Mouse (Mus musculus): ENCODE results near the gene 4931409K22Rik.

4931409K22Rik gene

DNA sequence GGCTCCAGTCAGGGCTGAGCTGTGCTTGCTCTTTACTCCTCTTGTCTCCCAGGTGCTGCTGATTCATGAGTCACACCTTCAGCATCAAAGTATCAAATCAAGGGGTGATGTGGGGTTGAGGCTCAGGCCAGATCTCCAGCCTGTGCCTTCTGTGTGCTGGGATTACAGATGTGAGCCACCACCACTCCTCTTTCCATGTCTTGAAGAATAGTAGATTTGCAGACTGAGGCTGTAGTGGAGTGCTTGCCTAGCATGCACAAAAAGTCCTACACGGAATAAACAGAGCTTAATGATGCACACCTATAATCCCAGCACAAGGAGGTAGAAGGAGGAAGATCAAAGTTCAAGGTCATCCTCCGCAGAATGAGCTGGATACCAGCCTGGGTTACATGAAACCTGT lies at the start of gene 4931409K22Rik:
4931409K22Rik (minus strand) TSS at position 101 of the 400 bp plus-strand sequence.
- DNase-seq, result no peak

DNA sequence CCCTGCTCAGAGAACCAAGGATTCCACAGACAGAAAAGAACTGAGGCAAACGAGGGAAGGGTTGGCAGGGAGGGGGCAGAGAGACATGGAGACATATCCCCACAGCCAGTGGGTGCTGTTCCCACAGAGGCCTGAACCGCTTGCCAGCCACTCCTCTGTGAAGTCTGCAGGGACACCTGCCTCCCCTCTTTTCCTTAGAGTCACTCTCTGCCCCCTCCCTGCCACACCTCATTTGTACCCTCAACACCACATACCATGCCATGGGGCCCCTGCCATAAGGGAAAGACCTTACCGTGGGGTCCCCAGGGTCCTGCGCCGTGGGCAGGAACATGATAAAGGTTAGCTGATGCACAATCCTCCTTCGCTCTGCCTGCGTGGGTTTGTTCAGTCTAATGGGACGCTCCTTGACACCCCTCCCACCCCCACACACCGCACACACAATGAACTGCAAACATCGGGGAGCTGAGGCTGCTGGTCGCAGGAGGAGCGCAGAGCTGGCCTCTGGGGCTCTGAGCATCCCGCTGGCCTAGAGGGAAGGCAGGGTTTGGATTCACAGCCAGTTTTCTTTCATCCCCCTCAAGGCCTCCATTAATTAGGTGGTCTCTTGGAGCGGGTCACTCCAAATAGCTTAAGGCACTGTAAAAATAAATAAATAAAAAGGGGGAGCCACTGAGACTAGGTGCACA lies 49.5 kb upstream of the 4931409K22Rik start:
- no peak for DNase-seq

DNA sequence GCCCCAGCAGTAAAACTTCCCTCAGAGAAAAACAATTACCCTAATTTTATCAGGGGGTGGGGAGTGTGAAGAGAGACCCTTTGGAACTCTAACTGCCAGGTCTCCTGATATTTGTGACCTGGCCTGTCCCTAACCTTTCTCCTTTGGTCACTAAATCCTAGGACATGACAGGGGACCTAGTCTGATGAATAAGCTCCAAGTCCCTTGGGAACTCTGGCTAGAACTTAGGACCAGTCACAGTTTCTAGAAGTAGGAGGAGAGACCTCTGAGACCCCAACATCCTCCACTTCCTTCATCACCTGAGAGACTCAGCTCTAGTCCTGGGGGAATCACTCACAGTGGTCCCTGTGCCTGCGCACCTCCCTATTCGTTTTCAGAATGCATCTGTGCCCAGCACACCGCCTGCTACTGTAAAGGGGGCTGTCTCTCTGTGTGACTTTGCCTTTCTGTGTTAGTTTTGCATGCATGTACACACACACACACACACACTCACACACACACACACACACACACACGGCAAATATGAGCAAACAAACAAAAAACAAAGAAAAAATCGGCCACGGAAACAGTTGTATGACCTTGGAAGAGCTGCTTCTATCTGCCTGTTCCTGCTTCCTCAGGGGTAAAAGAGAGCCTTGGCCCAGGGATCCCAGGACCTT lies 48.8 kb upstream of the 4931409K22Rik start:
- DNase-seq, result no peak

DNA sequence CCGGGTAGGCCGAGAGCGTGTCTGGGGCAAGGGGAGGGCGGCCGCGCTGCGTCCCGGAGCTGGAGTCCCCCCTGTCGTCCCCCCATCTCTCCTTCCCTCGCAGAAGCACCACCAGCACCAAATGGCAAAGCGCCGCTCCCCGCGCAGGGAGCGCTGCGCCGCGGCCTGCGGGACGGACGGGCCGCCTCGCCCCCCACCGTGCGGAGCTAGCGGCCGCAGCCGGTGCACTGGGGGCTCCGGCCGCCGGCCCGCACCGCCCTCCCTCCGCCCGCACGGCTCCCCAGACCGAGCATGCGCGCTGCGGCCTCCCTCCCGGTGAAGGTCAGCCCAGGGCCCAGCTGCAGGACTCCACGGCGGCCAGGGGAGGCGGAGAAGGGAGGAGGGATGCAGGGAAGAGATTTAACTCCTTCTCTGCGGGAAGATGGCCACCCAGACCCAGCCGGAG lies 48.1 kb upstream of the 4931409K22Rik start:
- peak; percentile 77 for DNase-seq

DNA sequence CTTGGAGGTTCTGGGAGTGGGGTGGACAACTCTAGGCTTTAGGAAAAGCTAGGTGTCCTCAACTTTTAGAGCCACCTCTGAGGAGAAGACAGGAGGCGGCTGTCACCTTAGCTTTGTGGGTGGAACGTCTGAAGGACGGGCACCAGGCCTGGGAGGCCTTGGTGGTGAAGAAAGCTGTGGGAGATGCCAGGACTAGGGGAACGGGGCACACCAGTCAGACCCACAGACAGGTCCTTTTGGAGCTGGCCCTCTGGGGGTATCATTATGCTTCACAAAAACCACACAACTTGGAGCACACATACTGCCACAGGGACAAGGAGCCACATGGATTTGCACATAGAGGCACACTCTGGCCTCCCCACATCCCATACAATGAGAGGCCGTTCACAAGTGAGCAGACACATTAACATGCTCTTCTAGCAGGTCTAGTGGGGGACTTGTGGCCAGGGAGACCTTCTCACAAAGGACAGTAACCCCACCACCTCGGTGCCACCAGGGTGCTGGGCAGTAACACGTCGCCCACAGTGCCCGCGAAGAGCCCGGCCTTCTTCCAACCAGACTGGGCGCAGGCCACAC lies 47.6 kb upstream of the 4931409K22Rik start:
- DNase-seq, result no peak

DNA sequence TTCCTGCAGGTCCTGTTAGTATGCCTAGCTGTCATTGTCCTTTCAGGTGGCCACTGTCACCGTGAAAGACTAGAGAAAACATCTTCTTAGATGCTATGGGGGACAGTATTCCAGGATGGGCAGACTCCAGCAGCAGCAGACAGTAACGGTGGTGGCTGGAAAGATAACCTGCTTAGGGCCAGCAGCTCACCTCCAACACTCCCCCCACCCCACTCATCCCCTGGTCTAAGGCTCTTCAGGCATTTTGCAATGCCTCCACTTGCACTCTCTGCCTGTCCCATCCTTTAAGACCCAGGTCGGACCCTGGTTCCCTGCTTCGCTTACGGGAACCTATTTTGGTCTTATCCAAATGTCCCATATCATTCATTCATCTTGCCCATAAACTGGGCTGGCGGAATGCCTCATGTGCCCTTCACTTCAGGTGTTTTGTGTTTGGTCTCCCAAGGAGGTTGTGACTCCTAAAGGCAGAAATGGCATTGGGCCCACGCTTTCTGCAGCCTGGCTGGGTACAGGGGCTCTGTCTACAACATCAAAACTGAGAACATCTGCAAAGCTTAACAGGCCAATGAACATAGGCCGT lies 46.9 kb upstream of the 4931409K22Rik start:
- no peak for DNase-seq

DNA sequence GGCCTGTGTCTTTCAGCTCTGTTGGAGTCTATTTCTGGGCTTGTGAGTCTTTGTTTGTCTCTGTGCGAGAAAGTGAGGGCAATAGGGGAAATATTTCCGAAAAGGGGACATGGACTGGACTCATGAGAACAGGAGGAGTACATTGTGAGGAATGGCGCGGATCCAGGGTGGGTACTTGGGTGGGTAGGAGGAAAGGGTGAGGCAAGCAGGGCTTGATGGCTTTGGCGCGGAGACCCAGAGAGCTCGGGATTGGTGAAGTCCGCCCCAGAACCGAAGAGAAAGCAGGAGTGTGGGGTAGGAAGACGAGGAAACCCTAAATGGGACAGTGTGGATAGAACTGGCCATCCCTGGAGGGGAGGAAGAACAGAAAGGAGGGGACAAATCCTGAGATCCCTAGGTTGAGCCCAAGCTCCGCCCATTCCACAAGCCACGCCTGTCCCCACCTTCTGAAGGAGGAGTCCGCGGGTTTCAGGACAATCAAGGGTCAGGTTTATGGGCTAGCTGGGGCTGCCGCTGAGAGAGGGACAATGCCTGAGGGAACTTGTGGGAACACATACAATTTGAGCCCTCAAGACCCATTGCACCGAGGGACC lies 46.2 kb upstream of the 4931409K22Rik start:
- peak; percentile 79 for DNase-seq

DNA sequence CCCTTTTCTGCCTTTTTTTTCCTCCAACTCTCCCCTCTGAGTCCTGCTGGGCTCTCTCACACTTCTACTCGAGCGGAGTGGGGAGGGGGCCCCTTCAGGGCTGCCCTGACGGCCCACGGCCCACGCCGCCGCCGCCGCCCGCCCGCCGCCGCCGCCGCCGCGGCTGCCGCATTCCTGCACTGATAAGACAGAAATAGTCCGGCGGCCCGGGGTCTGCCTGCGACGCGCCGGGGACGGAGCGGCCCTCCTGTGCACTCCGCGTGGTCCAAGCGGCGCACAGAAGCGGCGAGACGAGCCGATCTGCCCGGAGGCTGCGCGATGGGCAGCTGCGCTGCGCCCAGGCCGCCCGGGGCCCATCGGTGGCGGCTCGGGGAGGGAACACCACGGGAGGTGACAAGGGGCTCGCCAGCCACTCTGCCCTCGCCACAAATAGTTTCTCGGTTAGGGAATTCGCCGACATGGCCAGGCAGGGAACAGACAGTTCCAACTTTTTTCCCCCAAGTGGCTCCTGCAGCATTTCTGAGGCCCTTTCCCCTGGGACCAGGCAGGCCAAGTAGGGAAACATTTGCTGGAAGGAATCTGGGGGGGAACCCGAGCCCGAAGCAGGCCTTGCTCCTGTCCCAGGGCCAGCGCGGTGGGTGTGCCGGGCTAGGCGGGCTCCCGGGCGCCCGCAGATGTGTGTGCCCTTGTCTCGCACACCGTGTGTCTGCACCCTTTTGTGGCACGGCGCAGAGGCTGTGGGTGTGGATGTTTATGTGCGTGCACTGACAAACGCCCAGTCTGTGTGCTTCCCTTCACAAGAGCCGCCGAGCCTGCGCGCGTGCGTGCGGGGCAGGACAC lies 45.5 kb upstream of the 4931409K22Rik start:
- DNase-seq, result peak; percentile 56

DNA sequence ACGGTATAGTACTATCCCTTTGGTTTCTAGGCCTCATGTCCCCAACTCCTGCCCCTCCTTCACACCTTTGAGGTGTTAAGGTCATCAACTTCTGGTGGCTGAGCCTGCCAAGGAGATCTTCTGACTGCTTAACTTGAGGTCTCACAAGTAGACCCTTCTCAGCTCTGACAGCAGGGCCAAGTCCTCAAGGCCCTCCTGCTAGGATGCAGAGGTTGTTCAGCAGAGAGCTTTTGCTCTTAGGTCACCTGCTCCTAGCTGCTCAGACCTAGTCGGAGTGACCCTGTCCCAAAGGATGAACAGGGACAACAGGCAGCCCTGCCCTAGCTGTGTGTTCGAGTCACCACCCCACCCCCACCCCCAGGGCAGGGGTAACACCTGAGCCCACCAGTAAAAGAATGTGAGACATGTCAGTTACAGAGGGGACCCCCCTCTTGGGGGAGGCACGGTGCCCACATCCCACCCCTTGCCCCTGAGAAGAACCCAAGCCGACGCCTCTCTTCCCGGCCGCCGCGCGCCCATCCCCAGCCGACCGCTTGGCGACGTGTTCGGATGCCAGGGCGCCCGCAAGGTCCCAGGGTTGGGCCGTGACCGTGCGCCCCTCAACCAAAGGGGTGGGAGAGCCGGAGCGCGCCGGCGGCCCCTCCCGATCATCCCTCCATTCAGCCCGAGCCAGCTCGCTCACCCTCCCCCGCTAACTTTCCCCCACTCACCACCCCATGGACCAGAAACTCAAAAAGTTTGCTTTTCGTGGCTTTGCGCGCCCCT lies 44.6 kb upstream of the 4931409K22Rik start:
- DNase-seq, result no peak

DNA sequence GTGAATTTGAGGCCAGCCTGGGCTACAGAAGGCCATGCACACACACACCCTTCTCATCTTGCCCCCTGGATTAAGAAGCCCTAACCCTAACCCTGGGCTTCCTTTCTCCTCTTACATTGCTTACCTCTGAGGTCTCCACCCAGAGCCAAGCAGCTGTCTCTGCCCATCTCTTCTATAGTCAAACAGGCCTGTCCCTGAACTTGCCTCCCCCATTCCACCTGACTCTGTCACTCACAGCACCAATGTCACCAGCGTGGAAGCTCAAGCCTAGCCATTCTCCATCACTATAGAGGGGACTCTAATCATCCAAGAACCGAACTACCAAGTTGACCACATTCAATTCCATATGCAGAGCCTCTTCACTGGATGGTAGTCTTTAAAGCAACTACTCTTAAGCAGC lies 43.6 kb upstream of the 4931409K22Rik start:
- DNase-seq, result no peak

DNA sequence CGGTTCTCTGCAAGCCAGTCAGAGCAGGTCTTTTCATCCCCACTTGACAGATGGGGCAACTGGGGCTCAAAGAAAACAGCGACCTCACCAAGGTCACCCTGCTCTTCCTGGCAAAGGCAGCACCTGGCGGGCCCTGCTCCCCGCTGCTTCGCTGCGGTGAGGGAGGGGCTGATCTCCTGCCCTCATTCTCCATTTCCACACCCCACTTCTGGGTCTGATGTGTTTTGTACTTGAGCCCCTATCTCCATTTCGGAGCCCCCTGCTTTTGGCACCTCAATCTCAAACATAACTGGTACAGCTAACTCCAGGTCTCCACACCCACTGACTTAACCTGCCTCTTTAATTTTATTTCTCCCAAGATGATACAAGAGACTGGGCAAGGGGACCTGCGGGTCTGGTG lies 42.5 kb upstream of the 4931409K22Rik start:
- DNase-seq, result no peak

DNA sequence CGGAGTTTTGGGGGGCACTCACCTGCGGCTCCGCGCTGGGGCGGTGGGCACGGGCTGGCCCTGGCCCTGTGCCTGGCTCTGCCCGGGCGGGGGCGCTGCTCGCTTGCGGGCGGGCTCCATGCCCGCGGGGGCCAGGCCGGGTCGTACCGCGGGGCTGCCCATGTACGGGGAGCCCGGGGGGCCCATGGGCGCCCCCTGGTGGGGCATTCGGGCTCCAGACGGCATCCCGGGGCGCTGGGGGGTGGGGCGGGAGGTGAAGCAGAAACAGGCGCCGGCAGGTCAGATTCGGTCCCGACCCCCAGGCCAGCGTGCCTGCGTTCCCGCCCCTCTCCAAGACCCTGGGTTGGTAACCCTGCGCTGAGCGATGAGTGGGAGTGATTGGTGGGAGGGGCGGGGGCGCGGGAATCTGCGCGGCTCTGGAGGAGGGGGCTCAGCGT lies 42.0 kb upstream of the 4931409K22Rik start:
- DNase-seq, result peak; percentile 51

DNA sequence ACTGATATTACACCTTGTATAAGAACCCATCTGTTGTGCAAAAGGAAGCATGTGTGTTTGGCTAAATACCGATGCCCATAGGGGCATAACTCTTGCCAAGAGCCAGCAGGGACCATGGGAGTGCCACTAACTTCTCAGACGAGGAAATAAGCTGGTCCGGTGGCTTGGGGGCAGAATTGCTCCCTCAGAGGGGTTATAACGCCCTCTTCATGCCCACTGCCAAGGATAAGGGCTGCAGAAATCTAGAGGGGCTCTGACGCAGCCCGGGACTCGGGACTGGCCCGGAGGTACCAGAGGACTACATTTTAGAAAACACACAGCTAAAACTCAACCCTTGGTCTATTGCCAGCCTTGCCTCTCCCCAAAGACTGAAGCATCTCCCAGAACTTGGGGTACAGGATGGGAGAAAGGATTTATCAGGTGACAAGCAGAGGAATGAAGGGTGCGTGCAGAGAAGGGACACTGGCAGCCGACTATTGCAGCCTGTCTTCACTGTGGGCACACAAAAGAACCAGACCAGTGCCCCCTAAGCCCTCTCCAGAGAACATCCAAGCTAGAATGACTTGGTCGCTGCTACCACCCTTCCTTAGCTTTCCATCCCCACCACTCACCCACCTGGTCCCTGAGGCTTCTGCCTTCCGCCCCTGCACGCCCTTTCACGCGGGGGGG lies 41.4 kb upstream of the 4931409K22Rik start:
- DNase-seq, result no peak

DNA sequence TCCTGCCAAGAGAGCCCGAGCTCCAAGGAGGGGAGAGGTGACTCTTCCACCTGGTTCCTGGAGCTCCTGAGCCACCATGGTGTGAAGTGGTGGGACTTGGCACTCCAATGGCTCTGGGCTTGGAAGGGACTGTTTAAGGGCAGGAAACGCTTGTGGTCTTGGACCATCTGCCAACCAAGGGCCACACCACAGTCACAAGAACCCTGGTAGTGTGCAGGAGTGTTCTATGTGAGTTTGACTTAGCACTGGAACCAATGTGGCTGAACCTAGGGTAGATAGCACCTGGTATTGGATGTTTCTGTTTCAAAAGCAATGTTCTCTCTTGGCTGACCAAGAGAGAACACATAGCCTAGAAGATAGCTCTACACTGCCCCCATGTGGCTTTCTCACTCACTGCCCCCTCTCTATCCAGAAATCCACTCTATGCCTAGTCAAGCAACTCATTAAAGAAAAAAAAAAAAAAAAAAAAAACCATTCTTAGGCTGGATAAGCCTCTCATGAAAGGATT lies 40.7 kb upstream of the 4931409K22Rik start:
- DNase-seq, result peak; percentile 69

DNA sequence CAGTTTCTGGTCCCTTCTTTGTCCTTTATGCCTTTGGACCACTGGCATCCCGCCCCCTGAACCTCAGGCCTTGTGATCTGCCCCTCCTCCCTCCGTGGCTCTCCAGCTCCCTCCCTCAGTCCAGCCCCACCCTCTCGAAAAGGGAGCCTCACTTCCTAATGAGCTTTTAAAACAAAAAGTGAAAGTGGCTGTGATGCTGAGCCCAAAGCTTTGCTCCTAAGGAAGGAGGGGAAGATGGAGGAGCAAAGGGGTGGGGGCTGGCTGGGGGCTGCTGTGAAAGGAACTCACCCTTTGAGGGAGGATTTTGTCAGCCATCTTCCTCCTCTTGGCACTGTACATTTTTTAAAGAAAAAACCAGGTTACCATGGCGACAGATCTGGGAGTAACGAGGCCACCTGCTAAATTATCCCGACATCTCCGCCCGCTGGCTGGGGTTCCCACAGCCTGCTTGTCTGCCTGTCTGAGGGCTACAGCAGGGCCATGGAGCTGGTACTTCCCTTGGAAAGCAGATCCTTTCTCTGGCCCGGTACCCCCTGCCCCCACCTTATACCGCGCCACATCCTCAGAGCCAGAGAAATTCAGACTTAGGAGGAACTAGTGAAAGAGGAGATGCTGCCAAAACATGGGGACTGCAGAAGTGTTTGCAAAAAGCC lies 40.0 kb upstream of the 4931409K22Rik start:
- DNase-seq, result no peak

DNA sequence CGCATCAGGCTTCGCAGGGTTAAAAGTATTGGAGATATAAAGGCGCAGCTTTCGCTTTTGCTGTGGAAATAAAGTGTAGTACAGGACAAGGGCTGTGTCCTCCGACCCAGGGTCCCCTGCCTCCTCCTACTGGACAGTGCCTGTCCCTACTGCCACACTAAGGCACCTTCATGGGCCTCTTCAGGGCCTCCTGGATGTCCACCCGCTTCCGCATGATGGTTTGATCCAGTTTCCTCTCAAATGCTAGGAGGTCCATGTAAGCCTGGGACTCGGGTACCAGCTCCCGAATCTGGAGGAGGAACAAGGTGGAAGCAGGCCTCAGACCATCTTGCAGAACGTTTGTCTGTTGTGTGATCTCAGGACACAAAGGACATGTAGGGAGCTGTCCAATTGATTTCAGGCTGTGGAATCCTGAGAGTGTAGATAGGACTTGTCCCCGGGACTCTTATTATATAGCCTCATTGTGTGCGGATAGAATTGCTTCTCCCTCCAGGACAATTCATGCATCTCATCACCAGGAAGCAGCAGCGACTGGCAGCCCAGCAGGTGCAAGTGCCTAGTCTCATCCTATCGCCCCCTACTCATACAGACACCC lies 39.3 kb upstream of the 4931409K22Rik start:
- no peak for DNase-seq

DNA sequence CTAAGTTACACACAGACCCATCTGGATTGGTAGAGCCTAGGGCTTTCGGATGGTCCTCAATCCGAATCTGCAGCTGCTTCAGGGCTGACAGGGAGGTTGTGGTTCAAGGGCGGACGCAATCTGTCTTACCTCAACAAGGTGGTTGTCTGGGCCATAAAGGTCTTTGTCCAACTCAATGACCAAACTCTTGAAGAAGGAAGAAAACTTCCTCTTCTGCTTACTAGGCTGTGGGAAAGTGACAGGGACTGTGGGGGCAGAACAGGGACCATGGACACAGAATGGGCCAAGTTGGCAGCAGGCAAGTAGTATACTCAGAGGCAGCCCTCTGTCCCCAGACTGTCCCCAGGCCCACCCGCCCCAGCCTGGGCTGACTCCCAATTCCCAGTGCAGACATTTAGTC lies 38.7 kb upstream of the 4931409K22Rik start:
- DNase-seq, result no peak

DNA sequence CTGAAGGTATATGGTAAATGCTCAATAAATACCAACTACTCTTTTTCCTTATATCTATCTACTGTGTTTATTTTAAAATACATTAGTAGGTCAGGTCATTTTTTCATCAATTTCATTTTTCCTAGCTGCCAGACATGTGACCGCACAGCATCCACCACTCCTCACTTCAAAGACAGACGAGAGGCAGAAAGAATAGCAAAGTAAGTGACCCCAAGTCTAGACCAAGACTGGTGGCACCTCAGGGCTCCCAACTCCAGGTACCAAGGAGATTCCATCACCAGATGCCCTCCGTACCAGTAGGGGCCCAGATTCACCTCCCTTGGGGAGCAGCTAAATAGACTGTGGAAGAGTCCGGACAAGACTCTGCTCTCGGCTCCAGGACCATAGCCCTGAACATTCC lies 37.7 kb upstream of the 4931409K22Rik start:
- no peak for DNase-seq

DNA sequence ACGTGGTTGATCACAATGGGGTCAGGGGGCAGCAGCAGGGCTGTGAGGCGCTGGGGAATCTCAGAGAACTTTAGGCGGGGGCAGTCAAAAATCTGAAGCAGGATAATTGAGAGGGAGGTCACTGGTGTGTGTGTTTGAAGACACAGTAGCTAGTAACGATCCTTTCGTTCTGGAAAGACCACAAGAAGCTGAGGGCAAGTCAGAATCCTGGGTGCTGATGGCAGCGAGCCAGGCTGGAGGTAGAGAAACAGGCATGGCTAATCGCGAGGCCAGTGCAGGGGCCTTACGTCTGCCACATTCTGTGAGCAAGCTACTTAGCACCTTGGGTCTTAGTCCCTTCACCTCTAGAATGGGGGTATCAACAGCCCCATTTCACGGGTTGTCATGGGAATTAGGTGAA lies 37.3 kb upstream of the 4931409K22Rik start:
- DNase-seq, result no peak

DNA sequence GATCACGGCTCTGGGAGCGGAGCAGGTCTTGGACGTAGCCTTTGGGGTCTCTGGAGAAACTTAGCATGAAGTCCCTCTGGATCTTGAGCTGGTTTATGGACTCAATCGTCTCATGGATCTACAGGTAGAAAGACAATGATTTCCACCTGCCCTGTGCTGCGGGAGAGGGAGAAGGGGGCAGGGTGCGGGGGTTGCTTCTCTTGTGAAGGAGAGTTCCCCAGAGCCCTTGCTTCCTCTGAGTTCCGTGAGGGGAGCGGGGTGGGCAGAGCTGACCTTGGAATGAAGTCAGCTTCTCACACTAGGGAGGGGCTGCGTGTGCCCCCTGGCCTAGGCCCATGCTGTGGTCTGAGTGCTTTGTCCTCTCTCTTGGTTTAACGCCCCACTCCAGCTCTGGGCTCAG lies 36.6 kb upstream of the 4931409K22Rik start:
- no peak for DNase-seq

Data from liver (tissue).